Mouse (Mus musculus): Measurements from ENCODE around the gene Sdad1. TPM values are rescaled to one million over a fixed set of nuclear protein-coding genes. Genes with fewer than 3 reads are reported as not detected.

Gene Sdad1
- total RNA-seq (2023) = 64.2 TPM

GRCm38 (mm10) chr5:92309681-92310511, at the start of gene Sdad1:
TSS of gene Sdad1 (minus strand) at chr5:92310479.

GRCm38 (mm10) chr5:92348794-92349413, 38.6 kb upstream of the Sdad1 start, which contains the start of gene Cxcl10:
TSS of gene Cxcl10 (minus strand) at chr5:92348889.

GRCm38 (mm10) chr5:92331635-92332338, 21.5 kb upstream of the Sdad1 start, which contains the start of gene Art3:
TSS of gene Art3 (plus strand) at chr5:92331827.

GRCm38 (mm10) chr5:92327929-92328328, 17.6 kb upstream of the Sdad1 start, which contains the start of gene Cxcl9:
TSS of gene Cxcl9 (minus strand) at chr5:92328079.

GRCm38 (mm10) chr5:92277437-92278394, 32.6 kb downstream of the Sdad1 start, which contains the start of gene Naaa:
TSS of gene Naaa (minus strand) at chr5:92278170.

GRCm38 (mm10) chr5:92256218-92256617, 54.1 kb downstream of the Sdad1 start, which contains the start of gene Ppef2:
TSS of gene Ppef2 (minus strand) at chr5:92256278.

Other genes with a start within 250 kb of the Sdad1 start
- gene G3bp2, start 226.8 kb downstream of the Sdad1 start, total RNA-seq (2023) = 129 TPM
- gene Uso1, start 172.5 kb downstream of the Sdad1 start, total RNA-seq (2023) = 57.0 TPM
- gene U90926, start 95.1 kb downstream of the Sdad1 start, total RNA-seq (2023) = not detected
- 0.65 TPM for gene Ppef2, start 54.2 kb downstream of the Sdad1 start, total RNA-seq (2023)
- gene Naaa, start 32.3 kb downstream of the Sdad1 start, total RNA-seq (2023) = 8.0 TPM
- gene Cxcl9, start 17.6 kb upstream of the Sdad1 start, total RNA-seq (2023) = not detected
- gene Art3, start 21.3 kb upstream of the Sdad1 start, total RNA-seq (2023) = 0.89 TPM
- gene Cxcl10, start 38.4 kb upstream of the Sdad1 start, total RNA-seq (2023) = 1.6 TPM
- gene Nup54, start 124.7 kb upstream of the Sdad1 start, total RNA-seq (2023) = 53.3 TPM
- 44.4 TPM for gene Scarb2, start 196.4 kb upstream of the Sdad1 start, total RNA-seq (2023)
- gene Fam47e, start 244.6 kb upstream of the Sdad1 start, total RNA-seq (2023) = not detected